Mouse (Mus musculus): ENCODE results near the gene Prkar2a. TPM values are rescaled to one million over a fixed set of nuclear protein-coding genes. Genes with fewer than 3 reads are reported as not detected.

Prkar2a gene
- polyA plus RNA-seq (2012; rRNA removed), result 5.9 and 7.1 TPM in 2 replicates

DNA sequence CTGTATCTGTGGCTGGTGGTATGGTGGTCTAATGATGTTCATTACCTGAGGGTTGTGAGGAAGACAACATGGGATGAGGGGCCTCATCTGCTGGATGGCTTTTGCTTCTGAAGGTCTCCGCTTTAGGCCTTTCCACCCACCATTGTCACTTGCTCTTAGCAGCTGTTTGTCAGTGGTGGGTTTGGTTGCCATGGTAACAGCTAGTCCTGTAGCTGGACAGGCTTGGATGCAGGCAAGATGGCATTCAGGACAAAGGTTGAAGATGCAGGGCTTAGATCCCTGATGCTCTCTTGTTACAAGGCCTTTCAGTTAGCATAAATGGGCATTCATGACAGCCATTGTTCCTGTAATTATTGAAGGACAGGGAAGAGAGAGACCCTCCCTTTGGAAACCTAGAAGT lies at the start of gene Prkar2a:
Prkar2a (plus strand) TSS at position 209 of the 400 bp plus-strand sequence.

DNA sequence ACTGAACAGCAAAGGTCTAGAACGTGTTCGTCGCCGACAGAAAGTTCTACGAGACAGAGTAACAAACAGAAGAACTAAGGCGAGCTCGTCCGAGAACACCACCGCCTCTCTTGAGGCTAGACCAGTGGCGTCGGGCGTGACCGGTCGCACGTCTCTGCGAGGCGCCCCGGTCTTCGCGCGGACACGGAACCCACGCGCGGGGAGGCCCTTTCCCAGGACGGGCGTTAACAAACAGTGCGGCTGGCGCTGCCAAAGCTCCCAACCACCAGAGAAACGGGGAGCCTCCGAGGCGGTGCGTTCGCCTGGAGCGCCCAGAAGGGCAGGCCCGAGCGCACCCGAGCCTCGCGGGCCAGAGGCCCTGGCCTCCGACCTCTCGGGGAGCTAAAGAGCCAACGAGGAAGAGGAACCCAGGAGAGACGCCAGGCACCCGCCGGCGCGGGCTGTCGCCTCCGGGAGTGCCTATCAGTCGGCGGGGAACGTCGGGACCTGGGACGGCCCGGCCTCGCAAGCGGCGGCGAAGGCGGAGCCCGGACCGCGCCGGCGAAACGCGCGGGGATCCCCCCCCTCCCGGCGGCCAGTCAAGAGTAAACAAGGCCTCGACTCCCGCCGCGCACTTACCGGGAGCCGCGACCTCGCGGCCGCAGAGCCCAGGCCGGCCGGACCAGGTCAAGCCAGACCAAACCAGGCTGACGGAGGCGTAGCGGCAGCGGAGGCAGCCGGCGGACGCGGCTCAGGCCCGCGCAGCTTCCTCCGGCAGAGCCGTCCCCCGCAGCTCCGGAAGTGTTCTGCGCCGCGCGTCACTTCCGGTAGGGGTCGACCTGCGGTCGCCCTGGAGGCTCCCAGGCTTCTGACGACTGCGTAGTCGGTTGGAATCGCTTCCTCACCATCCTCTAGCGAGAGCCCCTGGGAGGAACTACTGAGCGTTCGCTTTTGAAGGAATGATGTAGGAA lies 40.2 kb upstream of the Prkar2a start, which contains the start of gene Arih2:
Arih2 (minus strand) TSS at position 776 of the 950 bp plus-strand sequence.

DNA sequence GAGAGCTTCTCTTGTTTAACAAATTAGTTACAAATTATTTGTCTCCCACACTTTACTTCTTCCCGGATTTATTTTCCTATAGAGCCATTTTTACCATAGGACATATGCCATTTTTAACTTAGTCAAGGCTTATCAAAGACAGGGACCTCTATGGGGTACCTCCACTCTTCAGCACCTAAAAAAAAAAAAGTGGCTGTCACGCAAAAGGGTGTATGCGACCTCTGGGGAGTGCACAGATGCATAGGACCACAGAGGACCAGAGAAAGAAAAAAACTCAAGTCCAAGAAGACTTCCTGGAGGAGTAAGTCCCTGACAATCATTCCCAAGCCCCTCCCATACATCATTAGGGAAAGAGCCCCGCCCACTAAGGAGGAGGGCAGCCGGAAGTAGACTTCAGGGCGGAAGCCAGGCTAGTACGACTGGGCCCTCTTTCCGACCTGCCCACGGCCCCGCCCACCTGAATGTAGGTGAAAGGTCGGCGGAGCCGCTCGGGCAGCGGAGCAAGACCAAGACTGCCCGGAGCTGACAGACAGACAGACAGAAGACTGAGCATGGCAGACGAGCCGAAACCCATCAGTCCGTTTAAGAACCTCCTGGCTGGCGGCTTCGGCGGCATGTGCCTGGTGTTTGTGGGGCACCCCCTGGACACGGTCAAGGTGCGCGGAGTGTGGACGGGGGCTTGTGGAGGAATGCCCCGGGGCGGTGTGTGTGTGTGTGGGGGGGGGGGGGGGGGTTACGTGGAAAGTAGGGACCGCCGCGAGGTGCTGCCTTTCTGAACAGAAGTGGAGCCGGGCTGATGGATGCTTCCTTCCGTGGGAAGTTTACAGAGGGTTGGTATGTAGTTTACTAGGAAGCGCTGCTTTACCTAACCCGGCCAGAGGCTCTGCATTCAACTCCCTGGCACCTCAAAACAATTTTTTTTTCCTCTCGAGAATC lies 27.2 kb upstream of the Prkar2a start, which contains the start of gene Slc25a20:
Slc25a20 (plus strand) TSS at position 412 of the 936 bp plus-strand sequence.

DNA sequence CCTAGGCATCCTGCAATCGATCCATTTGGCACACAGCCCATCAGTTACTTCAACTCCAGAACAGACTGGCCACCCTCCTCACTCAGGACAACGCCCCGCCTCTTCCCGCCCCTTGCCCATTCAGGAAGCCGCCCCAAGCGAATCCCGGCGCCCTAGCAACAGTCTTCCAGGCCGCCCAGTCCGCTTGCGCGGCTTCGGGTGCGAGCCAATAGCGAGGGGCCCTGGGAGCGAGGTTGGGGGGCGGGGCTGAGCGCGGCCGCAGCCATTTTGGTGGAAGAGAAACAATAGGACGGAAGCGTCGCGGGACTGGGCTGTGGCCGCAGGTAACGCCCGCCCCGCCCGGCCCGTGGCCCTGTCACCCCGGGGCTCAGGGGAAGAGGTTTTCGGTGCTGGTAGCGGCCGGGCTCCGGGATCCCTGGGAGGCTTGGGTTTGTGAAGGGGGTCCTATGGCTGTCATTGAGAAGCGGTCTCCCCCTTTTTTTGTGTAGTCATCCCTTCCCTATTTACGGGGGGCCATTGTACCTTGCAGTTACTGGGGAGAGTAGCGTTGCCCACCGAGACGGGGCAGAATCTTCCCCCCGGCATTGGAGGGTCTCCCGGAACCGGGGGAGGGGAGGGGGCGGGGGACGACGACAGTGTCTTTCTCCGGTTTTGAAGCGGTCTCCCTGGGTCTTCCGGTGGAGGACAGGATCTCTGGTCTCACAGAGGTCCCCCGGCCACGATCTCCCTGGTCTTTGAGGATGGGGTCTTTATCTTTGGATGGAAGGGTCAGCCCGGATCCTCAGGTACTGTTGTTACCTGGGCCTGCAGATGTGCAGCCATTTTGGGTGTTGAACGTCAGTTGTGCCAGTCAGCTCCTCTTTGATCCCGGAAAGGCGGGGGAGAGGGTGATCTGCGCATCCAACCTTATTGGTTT lies 94.7 kb downstream of the Prkar2a start, which contains the start of gene Ip6k2:
Ip6k2 (plus strand) TSS at position 249 of the 916 bp plus-strand sequence.

Other genes with a start within 250 kb of the Prkar2a start
- gene Ccdc71, start 228.8 kb upstream of the Prkar2a start, polyA plus RNA-seq (2012; rRNA removed), result 9.1 and 10.2 TPM in 2 replicates
- 10.9 and 12.7 TPM in 2 replicates for gene Klhdc8b, start 227.7 kb upstream of the Prkar2a start, polyA plus RNA-seq (2012; rRNA removed)
- gene Lamb2, start 209.6 kb upstream of the Prkar2a start, polyA plus RNA-seq (2012; rRNA removed), result 7.2 and 7.9 TPM in 2 replicates
- 29.8 and 34.1 TPM in 2 replicates for gene Usp19, start 198.7 kb upstream of the Prkar2a start, polyA plus RNA-seq (2012; rRNA removed)
- gene Qars, start 181.6 kb upstream of the Prkar2a start, polyA plus RNA-seq (2012; rRNA removed), result 97.1 and 108 TPM in 2 replicates
- gene Qrich1, start 172.5 kb upstream of the Prkar2a start, polyA plus RNA-seq (2012; rRNA removed), result 36.9 and 46.0 TPM in 2 replicates
- 120 and 136 TPM in 2 replicates for gene Impdh2, start 129.0 kb upstream of the Prkar2a start, polyA plus RNA-seq (2012; rRNA removed)
- 9.9 and 11.3 TPM in 2 replicates for gene Ndufaf3, start 121.9 kb upstream of the Prkar2a start, polyA plus RNA-seq (2012; rRNA removed)
- 38.4 and 45.4 TPM in 2 replicates for gene Dalrd3, start 119.4 kb upstream of the Prkar2a start, polyA plus RNA-seq (2012; rRNA removed)
- gene Wdr6, start 110.6 kb upstream of the Prkar2a start, polyA plus RNA-seq (2012; rRNA removed), result 7.5 and 8.5 TPM in 2 replicates
- gene P4htm, start 91.6 kb upstream of the Prkar2a start, polyA plus RNA-seq (2012; rRNA removed), result 0.63 and 0.67 TPM in 2 replicates
- gene Arih2, start 39.9 kb upstream of the Prkar2a start, polyA plus RNA-seq (2012; rRNA removed), result 18.2 and 20.6 TPM in 2 replicates
- gene Slc25a20, start 27.2 kb upstream of the Prkar2a start, polyA plus RNA-seq (2012; rRNA removed), result 6.8 and 9.3 TPM in 2 replicates
- gene Ip6k2, start 94.5 kb downstream of the Prkar2a start, polyA plus RNA-seq (2012; rRNA removed), result 27.8 and 29.7 TPM in 2 replicates
- 3.3 and 3.9 TPM in 2 replicates for gene Nckipsd, start 119.1 kb downstream of the Prkar2a start, polyA plus RNA-seq (2012; rRNA removed)
- 0.15 and 0.23 TPM in 2 replicates for gene Celsr3, start 137.0 kb downstream of the Prkar2a start, polyA plus RNA-seq (2012; rRNA removed)
- gene Slc26a6, start 164.0 kb downstream of the Prkar2a start, polyA plus RNA-seq (2012; rRNA removed), result 3.9 and 4.0 TPM in 2 replicates
- gene Tmem89, start 225.3 kb downstream of the Prkar2a start, polyA plus RNA-seq (2012; rRNA removed), result not detected in 2 replicates
- 177 and 218 TPM in 2 replicates for gene Uqcrc1, start 247.3 kb downstream of the Prkar2a start, polyA plus RNA-seq (2012; rRNA removed)